Mouse (Mus musculus) right cerebral cortex, adult 2 months (tissue): ENCODE results near the gene Ttc39a.

Source experiments
- DNase-seq, 2 experiments: peaks; one replicate each; pipeline ENCODE4 v3.0.0; 2021 to 2022; ENCODE audit warnings: low spot score in 2 of 2

The Ttc39a gene

DNA sequence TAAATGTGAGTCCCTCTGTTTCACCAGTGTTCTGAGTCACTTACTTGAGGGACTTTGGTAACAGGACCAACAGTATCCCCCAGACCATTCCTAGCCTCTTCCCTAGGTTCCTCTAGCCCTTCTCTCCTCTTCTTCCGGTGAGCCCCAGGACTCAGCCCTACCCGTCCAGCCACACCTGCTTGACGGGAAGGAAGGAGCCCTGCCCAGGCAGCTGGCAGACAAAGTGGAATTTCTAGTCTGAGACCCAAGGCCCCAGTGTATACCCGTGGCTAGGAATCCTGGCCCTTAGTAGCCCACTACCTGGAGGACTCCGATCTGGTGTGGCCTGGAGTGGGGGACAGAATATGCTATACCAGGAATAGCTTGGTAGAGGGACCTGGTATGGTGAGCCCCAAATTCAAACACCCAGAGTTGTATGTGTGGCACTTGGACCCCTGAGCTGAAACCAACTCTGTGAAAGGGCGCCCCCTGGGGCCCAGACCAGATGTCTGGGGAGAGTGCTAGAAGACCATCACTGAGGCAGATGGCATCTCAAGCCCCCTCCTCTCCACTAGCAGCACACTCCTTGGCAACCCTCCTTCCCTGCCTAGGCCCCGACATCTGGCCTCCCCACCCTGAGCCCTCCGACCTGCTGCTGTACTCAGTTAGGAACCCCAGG lies 13.8 kb downstream of the Ttc39a start:
- DNase-seq: no peak

DNA sequence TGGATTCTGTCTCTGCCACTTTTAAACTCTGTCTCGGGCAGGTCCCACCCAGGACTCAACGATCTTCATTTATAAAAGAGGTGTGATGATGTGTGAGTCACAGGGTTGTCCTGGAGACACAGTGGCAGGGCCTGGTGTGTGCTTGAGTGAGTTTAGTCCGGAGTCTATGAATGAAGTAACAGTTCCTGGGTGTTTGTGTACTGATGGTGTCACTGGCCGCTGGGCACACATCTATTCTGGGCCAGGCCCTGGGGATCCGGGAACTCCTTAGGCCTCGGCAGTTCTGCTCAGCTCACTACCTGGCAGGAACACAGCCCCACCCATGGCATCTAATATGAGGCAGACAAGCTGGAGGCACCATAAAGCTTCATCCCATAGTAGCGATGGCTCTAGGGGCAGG lies 15.2 kb downstream of the Ttc39a start:
- no peak for DNase-seq

DNA sequence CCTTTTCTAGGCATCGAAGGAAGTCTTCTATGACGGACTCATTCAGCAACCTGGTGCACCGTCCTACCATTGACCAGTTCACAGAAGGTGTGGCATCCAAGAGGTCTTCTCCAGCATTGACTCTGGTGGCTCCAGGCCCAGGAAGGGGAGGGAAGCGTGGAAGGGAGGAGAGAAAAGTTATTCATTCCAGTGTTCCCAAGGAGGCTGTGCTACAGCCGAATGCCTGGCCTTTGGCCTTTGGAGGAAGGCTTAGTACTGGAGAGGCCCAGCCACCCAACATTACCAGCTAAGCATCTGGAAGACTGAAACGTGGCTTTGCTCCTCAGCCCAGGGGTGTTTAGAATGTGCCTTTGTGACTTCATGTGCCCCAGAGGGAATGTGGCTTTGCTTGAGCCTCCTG lies 16.0 kb downstream of the Ttc39a start:
- no peak for DNase-seq

DNA sequence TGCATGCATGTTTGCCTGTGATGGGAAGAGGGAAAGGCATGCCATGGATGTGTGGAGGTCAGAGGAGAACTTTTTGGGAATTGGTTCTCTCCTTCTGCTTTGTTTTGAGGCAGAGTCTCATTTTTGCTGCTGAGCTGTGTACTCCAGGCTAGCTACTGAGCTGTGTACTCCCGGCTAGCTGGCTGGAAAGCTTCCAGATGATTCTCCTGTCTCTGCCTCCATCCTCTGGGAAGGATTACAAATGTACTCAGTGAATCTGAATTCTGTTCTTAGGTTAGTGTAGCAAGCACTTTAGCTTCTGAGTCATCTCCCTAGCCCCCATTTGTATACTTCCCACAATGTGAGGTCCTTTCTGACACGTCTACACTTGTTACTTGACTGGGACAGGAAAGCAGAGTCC lies 17.0 kb downstream of the Ttc39a start:
- DNase-seq: no peak

DNA sequence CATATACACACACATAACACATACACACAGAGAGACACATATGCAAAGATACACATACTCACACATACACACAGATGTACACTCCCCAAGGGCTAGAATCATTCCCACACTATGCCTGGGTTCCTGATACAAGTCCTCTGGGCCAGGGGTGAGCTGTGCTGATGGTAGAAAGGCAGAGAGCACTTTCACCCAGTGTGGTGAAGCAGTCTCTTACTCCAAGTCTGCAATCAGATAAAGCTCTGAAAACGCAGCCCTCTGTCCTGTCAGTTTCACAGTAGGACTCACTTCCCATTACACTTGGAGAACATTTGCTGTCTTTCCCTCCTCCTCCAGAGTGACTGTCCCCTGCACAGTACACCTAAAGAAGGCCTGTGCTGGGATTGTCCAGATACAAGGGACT lies 20.6 kb downstream of the Ttc39a start:
- DNase-seq: no peak

DNA sequence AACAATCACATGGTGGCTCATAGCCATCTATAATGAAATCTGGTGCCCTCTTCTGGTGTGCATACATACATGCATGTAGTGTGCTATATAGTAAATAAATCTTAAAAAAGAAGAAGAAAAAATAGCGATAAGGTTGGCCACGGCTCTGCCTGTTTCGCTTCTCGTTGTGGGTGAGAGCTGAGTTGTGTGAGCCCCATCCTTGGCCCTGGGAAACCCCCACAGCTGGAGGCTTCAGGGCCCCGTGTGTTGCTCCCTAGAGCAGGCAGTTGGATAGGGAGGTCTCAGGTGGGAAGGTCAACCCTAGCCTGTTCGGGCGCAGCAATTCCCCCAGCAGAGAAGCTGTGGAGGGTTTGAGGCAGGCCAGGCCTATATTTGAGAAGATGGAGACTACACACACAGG lies 23.8 kb downstream of the Ttc39a start:
- DNase-seq: no peak

DNA sequence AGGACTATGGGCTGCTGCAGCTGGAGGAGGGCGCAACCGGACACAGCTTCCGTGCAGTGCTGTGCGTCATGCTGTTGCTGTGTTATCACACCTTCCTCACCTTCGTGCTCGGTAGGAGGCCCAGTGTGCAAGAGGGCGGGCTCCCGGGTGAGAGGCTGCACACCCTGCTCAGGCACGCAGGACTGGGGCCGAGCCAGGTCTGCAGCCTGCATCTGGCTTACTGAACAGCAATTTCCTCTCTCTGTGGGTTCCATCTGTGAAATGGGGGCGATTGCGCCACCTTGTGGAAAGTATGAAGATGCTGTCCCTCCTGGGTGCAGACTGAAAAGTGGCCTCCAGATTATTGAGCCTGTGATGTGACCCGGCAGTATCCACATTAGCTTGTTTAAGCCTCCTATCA lies 24.4 kb downstream of the Ttc39a start:
- peak; percentile 35 to 65 for DNase-seq

DNA sequence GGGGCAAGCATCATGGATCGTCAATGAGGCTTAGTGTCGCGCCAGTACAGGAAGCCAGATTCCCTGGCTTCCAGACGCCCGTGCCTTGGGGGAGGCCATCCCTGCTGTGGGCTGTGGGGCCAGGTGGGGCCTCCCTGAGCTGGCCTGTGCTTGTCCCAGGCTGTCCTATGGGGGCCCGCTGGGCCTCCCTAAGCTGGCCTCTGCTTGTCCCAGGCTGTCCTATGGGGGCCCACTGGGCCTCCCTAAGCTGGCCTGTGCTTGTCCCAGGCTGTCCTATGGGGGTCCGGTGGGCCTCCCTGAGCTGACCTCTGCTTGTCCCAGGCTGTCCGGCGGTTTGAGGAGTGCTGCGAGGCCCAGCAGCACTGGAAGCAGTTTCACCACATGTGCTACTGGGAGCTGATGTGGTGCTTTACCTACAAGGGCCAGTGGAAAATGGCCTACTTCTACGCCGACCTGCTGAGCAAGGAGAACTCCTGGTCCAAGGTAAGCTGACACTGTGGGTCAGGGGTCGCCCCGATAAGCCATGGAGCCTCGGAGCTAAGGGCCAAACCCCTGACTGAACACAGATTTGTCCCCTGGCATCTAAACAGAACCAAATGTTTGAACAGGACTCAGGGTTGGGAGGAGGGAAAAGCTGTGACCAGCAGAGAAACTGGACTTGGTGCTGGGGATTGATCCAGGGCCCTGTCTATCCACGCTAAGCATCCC lies 26.4 kb downstream of the Ttc39a start:
- DNase-seq: no peak

DNA sequence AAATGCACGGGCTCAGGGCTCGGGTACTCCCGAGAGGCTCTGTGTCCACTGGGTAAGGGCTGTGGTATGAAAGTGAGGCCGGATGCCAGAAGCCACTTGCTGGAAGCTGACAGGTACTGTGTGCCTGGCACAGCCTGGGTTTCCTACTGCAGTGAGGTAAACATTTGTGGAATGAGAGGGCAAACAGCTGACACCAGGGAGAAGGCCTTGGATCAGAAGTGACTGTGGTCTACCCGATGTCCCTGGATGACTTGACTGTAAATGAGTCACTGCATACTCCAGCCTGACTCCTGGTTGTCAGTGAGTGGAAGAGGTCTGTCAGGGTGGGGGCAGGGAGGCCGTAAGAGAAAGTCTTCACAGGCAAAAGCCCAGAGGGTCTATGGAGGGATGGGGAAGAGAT lies 27.2 kb downstream of the Ttc39a start:
- no peak for DNase-seq

DNA sequence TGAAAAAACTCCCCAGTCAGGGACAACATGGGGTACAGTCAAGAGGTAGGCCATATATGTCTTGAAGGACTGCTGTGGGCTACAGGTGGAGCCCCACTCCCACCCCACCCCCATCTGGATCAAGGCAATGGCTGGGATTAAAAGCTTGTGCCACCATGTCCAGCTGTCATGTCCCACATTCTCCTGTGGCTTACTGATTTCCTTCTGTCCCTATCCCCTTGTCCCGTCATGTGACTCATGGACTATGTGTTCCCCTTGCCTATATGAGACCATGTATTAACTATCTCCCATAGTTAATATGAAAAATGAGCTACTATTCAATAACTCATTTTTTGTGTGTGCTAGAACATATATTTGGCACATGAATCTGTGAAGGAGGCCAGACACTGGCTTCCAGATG lies 27.8 kb downstream of the Ttc39a start:
- DNase-seq: no peak

DNA sequence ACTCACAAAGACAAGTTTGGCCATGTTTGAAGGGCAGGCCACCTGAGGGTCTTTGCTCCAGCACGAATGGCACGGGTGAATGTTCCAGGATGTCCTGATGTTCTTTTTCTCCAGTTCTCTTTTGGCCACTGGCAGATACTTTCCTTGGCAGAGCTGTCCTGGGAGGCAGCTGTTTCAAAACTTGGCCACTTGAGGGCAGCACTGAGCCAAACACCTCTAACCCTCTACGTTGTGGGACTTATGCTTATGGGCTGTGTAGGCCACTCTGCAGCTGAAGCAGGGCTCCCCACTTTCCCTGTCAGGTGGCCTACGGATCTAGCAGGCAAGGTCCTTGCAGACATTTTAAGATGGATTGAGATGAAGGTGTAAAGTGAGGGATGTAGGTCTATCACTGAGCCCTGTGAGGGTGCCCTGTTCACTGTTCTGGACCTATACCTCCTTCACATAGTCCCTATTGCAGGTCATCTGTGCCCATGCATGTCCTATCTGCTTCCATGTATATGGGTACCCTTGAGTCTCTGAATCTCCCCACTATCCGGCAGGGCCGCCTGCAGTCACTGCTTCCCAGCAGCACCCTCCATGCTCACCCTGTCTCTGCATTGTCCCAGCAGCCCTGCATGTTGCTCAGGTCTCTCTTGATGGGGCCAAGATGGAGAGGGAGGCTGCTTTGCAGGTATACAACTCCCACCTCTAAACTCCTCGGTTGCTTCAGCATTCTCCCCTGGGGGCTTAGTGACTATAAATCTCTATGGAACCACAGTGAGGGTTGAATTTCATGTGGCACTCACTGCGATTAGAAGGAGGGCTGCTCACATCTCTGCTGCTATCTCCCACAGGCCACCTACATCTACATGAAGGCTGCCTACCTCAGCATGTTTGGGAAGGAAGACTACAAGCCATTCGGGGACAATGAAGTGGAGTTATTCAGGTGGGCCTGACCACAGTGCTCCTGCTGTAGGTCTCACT lies 31.8 kb downstream of the Ttc39a start:
- peak; percentile 59 to 64 for DNase-seq

DNA sequence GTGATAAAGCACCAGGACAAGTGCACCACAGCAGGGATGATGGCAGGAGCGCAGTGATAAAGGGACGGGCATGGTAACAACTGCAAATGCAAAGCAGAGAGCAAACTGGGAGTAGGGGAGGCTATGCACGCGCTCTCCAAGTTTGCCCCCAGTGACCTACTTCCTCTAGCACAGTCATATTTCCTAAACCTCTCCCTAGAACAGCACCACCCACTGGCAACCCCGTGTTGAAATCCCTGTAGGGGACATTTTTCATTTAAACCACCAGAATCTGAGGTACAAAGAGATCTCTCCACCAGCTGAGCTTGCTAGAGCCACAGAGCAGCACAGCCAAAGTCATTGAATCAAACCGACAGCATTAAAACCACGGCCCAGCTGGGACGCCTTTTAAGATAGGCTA lies 32.7 kb downstream of the Ttc39a start:
- DNase-seq: no peak

DNA sequence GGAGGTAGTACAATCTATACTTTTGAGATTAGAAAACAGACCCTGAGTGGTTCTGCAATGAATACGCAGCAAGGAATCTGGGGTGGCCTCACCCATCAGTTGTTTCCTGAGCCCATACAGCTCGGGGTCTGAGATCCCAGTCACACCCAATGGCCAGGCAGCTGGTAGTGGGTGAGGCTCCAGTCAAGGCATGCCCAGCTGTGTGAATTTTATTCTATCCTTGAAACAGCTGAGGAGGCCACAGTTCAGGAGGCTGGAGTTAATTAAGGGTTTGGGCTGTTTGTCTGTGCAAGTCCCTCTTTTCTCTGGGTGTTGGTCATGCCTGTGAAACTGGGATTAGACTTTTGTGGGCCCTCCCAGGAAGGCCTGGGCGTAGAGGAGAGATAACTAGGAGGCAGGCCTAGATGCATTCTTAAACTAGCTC lies 33.4 kb downstream of the Ttc39a start:
- no peak for DNase-seq

DNA sequence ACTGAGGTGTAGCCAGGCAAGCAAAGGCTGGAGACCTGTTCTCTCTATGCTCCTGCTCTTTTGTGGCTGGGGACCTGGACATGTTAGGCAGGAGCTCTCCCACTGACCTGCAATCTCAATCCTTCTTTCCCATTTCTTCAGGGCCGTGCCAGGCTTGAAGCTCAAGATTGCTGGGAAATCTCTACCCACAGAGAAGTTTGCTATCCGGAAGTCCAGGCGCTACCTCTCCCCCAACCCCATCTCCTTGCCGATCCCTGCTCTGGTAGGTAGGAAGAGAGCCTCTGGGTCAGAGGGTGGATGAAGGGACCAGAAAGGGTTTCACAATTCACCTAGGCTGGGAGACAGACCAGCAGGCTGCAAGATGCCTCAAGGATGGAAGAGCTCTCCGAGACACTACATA lies 34.0 kb downstream of the Ttc39a start:
- no peak for DNase-seq

DNA sequence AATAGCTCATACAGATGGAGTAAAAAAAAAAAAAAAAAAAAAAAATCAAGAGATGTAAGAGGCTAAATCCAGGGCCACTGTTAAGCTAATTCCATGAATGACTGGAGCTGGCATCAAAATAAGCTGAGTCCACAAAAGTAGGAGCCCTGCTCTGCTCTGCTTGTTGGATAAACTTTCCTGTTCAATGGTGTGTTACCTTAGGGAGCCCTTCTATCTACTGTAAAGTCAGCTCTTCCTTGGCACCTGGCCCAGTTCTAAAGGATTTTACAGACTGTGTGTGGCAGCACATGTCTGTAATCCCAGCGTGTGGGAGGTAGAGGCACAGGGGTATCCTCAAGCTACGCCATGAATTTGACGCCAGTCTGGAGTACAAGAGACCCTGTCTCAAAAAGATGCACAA lies 34.6 kb downstream of the Ttc39a start:
- no peak for DNase-seq

DNA sequence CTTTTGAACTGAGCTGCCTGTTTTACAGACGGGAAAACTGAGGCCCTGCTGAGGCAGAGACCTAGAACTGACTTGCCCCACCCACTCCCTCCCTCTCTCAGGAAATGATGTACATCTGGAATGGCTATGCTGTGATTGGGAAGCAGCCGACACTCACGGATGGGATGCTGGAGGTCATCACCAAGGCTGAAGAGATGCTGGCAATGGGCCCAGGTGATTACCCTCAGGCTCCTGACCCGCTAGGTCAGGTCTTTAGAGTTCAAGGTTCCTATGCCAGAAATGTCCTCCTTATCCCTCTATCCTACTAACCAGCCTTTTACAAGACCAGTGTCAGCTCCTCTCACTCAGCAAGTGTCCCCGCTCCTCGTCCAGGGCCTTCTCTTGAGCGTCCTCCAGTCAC lies 35.7 kb downstream of the Ttc39a start:
- DNase-seq: no peak

DNA sequence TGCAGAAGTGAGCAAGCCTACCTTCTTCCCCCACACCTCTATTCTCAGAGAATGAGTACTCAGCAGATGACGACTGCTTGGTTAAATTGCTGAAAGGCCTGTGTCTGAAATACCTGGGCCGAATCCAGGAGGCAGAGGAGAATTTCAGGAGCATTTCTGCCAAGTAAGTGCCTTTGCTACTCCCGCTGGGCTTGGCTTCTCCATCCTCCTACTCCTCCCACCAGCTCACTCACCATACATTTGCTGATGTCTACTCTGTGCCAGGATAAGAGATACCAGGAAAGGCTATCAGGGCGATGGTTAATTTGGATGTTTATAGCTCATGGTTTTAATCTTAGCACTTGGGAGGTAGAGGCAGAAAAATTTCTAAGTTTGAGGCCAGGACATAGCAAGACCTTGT lies 36.2 kb downstream of the Ttc39a start:
- peak; percentile 55 to 66 for DNase-seq

DNA sequence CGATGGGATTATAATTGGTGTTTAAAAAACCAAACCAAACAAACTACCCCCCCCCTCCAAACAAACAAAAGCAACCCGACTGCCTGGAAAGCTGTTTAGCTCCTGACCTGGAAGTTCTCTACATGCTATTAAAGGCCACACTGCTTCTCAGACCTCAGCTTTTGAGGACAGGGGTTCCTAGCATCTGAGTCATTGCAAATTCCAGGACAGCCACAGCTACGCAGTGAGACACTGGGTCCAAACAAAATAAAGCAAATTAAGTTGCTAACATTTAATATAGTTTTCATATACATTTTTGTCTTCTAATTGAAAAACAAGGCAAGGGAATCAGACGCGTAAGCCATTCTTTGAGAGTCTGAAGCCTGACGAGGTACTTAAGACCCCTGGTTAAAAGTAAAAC lies 38.0 kb downstream of the Ttc39a start:
- DNase-seq: no peak

DNA sequence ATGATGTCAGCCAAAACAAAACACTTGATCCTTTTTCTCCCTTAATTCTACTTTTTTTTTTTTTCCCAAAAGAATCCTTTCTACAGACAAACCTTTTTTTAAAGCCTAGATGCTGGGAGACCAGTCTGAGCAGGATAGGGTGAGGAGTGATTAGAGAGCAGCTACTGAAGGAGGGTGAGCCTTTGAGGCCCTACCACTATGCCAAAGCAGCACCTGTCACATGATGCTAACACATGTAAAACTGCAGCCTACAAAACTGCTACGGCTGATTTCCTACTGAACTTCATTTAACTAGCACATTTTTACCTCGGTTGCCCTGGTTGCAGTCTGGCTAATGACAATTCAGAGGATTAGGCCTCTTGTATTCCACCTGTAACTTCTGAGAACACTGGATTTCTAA lies 38.5 kb downstream of the Ttc39a start:
- no peak for DNase-seq

DNA sequence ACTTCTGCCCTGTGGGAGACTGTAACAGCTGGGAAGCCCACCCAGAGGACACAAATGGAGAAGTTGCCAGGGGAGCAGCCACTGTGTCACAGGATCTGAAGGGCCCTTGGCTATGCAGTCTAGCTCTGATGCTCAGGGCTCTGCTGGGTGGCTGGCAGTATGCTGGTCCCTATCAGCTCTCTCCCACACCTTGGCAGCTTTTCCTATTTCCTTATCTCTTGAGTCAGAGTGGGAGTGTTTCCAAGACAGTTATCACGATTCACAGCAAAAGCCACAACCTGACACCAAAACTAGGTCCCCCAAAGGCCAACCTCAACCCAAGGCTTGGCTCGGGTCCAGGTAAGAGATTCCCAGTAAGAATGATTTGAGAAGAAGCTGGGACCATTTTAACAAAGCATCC lies 39.0 kb downstream of the Ttc39a start:
- DNase-seq: no peak

DNA sequence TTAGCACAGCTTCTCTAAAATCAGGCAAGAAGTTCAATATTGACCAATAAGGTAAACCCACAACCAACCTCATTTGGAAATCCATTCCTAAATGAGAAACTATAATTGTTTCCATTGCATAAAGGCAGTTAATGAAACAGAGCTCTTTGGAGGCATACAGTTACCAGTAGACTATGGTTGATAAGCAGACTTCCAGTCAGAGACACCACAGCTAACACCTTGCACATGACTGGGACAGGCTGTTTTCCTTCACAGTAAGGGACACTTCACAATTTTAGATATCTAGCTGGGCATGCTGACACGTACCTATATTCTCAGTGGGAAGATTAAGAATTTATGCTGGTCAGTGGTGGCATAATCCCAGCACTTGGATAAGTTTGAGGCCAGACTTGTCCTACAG lies 39.5 kb downstream of the Ttc39a start:
- no peak for DNase-seq

DNA sequence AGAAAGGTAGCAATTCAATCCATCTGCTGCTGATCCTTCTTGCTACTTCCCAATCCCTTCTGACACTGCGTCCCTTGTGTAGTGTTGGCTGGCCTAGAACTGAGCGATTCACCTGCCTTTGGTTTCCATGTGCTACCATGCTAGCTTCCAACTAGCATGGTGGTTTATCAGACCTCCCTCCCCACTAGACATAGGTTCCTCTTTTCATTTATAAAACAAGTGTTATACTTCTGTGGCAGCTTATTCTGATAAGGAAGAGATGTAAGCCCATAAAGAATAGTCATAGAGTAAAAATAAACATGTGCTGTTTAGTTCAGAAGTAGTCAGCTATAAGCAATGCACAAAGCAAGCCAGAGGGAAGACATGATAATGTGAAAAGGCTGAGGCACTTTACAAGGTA lies 42.1 kb downstream of the Ttc39a start:
- DNase-seq: no peak

DNA sequence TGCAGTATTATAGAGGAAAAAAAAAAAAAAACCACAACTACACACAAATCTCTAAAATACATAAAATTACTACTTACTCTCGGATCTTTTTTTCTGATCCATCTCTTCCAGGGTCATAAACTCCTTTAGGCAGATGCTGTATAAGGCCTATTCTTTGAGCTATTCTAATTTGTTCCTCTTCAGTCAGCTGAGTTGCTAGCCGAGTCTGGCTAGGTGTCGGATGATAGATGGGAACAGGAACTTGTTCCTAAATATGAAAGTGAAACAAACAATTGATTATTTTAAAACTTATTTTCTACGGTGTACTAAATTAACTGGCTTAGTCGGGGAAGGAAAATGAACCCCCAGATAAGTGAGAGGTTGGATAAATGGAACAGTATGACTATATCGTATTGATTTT lies 50.4 kb downstream of the Ttc39a start:
- no peak for DNase-seq
